Mouse (Mus musculus): ENCODE measurements around the gene Map3k3.
A peak's percentile ranks its signal among the peaks of the same experiment; 100 is the strongest.

The Map3k3 gene

DNA sequence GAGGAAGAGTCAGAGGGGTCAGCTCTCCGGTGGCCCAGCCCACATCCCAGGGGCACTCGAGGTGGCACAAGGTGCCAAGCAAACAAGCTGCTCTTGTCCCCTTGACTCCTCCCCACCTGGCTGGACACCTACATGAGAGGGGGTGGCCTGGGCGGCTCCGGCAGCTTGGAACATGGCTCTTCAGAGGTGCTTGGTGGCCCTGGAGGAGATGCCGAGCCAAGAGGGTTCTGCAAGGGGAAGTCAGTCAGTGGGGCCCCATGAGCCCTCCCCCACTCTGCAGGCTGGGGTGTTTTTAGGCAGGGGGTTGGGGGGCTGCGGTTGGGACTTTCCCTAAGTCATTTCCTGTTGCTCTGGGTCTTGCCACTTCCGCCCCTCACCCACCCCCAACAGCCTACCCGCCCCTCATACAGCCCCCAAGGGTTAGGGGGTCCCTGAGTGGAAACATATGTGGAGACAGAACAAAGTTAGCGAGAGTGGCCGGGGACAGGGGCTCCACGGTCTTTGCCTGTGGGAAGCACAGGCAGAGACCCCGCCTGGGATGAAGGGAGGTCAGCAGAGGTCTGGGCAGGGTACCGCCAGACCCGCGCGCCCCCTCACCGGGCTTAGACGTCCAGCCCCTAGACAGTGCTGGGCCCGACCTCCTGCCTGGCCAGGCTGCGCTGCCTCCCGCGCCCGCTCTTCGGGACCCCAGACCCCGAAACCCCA, 75.0 kb downstream of the Map3k3 start:
- peak; percentile 72 for DNase-seq

DNA sequence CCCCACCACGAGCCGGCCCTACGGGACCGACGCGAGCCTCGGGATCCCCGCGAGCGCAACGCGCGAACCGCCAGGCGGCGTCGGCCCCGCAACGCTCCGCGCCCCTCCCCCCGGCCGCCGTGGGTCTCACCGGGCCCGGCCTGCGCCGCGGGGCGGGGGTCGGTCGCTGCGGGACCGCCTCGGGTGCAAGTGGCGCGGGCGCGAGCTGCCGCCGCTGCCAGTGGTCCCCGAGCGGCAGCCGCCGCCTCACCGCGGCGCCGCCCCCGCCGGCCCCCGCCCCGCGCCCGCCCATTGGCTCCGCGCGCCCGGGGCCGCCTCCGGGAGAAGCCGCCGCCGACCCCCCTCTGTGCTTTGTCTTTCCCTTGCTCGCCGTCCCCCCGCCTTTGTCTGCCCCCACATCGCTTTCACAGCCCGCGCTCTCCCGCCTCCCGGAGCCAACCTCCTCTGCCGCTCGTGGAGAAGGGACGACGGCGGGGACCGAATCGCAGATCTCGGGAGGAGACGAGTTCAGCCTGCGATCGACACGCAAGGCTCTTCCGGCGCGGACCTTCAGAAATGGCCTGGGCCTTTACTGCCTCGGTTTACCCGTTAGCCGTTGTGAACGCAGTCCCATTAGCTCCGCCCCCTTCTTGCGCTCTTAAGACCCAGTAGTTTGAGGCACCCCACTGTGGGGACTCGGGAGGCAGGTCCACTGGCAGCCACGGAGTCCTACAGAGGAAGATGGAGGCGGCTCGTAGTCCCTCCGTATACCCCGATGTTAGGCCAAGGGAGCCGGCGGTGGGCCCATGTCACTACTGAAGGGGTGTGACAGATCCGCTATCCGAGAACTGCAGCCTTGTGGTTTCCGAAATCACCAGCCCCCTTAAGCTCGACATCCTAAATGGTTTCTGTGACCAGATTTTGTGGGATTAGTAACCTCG, 75.8 kb downstream of the Map3k3 start:
- DNase-seq: peak; percentile 90

DNA sequence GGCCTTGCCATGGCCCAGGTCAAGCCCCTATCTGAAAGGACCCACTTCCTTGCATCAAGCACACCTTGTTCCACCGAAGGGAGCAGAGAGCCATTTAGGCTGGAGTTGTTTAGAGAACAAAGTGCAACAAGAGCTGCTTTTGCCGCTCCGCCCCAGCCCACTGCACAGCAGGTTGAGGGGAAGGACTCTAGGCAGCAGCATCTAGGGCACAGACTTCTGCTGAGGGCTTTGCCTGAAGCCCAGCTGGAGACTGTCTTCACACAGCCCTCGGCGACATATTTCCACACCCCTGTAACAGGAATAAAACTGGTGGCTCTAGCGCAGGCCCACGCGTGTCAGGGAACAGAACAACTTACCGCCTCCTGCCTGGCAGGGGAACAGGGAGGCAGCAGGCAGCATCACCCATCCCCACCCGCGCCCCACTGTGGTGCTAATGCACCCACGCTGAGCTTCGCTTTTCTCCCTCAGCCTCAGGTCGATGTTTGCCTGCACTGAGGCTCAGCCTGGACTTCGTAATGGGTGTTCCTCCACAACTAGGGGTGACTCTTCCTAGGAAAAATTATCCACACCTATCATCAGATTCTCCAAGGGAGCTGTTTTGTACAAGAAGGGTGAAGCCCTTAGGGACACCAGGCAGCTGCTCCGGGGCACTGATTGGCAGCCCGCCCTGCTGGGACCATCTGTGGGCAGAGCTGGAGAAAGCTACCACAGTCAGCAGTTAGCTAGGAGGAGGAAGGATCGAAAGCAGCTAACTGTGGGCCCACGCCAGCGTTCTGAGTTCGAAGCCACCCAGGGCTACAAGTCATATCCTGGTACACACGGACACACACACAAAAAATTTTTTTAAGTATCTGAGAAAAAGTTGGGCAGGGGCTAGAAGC, 76.7 kb downstream of the Map3k3 start, which contains the start of the genes Gm10840 and Limd2:
TSS of gene Gm10840 (plus strand) at position 10 of the 881 bp plus-strand sequence.
TSS of gene Limd2 (minus strand) at position 20 of the 881 bp plus-strand sequence.
- peak; percentile 72 for DNase-seq

GRCm38 (mm10) chr11:106162237-106162636, 77.8 kb downstream of the Map3k3 start:
- no peak for DNase-seq

DNA sequence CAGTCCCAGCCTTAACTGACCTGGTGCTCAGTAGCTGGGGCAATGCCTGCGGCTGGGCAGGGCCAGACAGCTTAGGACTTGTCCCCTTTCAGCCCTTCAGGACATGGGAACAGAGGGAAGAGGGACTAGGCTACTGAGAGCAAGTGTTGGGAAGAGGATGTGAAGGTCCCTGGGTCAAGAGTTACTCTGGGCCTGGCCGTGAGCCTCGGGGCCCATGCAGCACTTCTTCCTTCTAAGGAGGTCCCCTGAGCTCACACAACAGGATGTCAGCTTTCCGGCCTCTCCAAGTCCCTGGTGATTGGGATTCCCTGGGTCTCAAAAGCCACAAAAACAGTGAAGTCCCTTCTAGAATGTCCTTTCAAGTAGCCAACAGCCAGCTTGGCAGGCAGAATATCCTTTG, 79.1 kb downstream of the Map3k3 start:
- DNase-seq: no peak

GRCm38 (mm10) chr11:106164601-106165180, 80.3 kb downstream of the Map3k3 start:
- no peak for DNase-seq

DNA sequence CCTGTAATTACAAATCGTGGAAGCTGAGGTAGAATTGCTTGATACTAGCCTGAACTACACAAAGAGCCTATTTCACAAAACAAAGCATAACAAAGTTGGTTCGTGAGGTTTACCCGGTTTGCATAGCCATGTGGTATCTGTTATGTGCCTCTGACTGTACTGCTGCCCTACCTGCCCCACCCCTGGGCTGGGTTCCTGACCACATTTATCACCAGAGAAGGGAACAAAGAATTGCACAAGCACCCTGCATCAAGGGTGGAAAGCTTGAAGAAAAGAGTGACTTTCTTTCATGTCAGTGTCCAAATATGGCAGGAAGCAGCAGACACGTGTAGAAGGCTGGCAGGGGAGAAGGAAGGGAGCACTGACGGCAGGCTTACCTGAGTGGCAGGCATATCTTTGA, 83.0 kb downstream of the Map3k3 start:
- DNase-seq: no peak

- DNase-seq: peak; percentile 40
Observed at GRCm38 (mm10) chr11:106170807-106171206, 86.4 kb downstream of the Map3k3 start.

DNA sequence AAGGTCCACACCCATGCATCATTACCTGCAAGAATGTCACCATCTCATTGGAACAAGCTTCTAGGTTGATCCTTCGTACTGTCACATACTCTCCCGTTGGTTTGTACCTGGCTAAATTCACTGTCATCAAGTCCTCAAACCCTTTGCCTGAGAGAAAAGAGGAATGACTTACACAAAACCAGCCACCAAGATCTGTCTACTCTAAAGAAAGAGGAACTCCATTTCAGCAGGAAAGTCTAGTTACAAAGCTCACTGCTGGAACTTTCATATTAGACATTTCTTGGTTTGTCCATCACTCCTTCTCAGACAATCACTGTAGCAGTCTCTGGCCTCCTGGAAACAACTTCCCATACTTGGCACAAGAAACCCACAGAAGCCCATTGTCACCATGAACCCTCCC, 88.8 kb downstream of the Map3k3 start:
- no peak for DNase-seq

DNA sequence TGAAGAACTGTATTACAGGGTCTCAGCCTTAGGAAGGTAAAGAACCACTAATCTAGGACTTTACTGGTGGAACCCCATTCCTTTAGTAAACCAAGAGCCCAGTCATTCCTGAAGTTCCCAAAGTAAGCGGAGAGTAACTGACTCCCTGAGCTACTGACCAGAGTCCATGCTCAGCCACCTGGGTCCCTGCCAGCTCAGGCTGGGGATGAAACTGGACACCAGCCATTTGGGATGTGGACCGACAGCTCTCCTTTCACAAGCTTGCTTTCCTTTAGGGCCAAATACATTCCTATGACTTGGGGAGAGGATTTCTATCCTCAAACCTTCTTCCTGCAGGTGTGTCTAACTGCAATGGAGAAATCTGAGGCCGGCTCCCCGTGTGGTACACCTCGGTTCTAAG, 90.0 kb downstream of the Map3k3 start:
- DNase-seq: no peak

DNA sequence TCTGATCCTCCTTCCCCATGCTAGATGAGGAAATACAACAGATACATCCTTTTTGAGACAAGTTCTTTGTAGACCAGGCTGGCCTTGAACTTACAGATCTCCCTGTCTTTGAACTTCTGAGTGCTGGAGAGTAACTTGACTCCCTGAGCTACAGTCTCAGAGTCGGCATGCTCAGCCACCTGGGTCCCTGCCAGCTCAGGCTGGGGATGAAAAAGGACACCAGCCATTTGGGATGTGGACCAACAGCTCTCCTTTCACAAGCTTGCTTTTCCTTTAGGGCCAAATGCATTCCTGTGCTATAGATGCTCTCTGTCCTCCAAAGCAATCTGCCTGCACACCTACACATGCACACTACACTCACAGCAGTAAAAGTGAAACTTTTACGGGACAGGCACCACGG, 90.7 kb downstream of the Map3k3 start:
- no peak for DNase-seq

DNA sequence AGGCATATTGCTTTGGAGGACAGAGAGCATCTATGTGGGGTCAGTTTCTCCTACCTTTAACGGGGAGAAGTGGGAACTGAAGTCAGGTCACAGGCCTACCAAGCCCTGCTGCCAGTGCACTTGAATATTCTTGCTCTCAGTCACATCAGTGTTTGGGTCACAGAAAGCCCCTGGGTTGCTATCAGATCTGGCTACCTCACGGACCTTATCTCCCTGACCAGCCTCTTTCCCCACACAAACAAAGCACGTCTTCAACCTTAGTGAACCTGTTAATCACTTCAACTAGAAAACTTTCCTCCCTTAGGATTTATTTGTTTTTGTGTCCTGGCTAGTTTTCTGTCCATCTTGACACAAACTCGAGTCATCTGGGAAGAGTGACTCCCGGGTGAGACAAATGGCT, 92.0 kb downstream of the Map3k3 start:
- no peak for DNase-seq

- no peak for DNase-seq
Observed at GRCm38 (mm10) chr11:106178036-106178782, 93.8 kb downstream of the Map3k3 start.

- no peak for DNase-seq
Observed at GRCm38 (mm10) chr11:106179711-106180448, 95.5 kb downstream of the Map3k3 start.

DNA sequence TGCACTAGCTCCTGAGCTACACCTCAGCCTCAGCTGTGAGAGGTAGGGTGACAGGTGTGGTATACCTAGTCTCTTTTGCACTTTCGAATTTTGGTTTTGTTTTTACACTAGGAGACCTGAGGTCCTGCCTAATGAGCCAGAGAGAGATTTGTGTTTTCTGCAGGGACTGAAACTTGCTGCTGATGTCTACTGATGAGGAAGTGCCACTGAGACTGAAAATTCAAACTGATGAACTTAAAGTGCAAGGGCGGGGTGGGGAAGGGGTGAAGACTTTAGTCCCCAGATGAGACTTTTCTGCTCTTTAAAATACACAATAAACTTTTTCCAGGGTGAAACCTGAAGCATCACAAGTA, 96.0 kb downstream of the Map3k3 start:
- DNase-seq: no peak

DNA sequence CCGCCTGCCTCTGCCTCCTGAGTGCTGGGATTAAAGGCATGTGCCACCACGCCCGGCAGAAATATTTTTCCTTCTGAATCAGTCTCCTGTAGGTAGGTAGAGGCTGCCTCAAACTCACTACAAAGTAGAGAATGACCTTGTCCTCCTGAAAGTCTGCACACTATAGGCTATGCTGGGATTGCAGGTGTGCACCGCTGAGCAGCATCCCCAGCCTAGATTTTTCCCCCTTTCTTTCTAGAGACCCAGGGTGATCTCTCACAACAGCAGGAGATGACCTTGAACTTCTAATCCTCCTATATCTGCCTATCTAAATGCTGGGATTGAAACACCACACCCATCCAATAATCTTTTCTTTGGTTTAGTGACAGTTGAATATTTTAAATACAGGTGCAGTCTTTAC, 102.9 kb downstream of the Map3k3 start:
- DNase-seq: no peak

DNA sequence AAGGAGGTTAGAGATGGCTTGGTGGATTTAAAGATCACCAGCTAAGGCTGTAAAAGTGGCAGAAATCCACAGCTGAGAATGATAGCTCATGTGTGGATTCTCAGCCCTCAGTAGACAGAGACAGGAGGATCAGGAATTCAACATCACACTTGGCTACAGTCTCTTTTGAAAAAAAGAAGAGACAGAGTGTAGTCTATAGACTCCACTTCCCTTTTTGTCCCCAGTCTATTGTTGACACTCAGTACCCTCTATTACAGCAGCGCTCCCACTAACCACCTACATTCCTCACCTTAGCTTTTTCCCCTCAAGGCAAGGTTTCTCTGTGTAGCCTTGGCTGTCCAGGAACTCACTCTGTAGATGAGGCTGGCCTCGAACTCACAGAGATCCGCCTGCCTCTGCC, 107.3 kb downstream of the Map3k3 start:
- DNase-seq: no peak

GRCm38 (mm10) chr11:106192241-106192640, 107.8 kb downstream of the Map3k3 start:
- DNase-seq: no peak

DNA sequence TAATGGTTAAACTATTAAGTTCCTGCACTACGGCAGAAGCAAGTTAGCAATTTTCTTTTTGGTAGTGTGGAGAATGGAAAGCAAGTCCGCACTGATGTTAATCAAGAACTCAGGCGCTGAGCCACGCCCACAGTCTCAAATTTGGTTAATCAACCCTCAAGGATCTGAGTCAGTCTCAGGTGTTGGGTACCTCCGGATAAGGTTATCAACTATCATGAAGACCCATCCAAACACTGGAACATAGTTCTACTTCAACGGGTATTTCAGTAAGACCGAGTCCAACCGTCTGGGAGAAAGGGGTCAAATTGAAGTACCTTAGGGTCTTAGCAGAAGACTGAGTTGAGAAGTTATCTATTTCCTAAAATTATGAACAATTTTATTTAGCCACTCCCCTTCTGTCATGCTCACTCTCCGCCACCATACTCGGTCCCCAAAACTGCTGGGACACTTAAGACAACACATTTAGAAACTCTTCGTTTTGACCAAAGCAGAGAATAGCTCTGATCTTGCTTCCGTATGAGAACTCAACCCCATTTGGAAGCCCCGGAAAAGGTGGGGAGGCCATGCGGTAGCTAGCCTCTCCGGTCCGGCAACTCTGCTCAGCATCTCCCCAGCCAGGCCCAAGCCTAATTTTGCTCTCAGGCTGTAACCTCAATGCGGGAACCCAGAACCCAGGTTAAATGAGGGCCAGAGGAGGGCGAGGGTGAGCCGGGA, 108.4 kb downstream of the Map3k3 start:
- no peak for DNase-seq

GRCm38 (mm10) chr11:106193371-106194154, 109.2 kb downstream of the Map3k3 start:
- DNase-seq: peak; percentile 98

Data from embryo, embryonic 11 days (tissue).